Mouse (Mus musculus) erythroblast, embryonic 14.5 days (primary cell): ENCODE measurements around the gene Ppie. TPM values are rescaled to one million over a fixed set of nuclear protein-coding genes. Genes with fewer than 3 reads are reported as not detected.

ENCODE experiments used
- H3K27me3 ChIP-seq: 2 replicates; pipeline ENCODE4 v1.6.1; 2012; ENCODE audit warnings: inconsistent platforms; ENCODE audit not compliant: control insufficient read depth
- H3K36me3 ChIP-seq: 2 replicates; pipeline ENCODE4 v1.6.1; 2012; ENCODE audit warnings: mild to moderate bottlenecking, inconsistent platforms; ENCODE audit not compliant: control insufficient read depth
- H3K4me1 ChIP-seq: 2 replicates; pipeline ENCODE4 v1.6.1; 2012; ENCODE audit warnings: inconsistent platforms; ENCODE audit not compliant: control insufficient read depth
- H3K4me3 ChIP-seq: replicated peaks from 2 replicates; pipeline ENCODE3; 2012; ENCODE audit warnings: moderate library complexity, mild to moderate bottlenecking, inconsistent platforms
- H3K9me3 ChIP-seq: 2 replicates; pipeline ENCODE4 v1.6.1; 2012; ENCODE audit warnings: low read length, inconsistent platforms, mixed read lengths; ENCODE audit not compliant: control insufficient read depth
- GATA1 ChIP-seq: IDR thresholded peaks from 2 replicates; pipeline ENCODE4 v1.6.1; 2012; ENCODE audit warnings: low read length, inconsistent platforms, mixed read lengths
- TAL1 ChIP-seq: IDR thresholded peaks from 3 replicates; pipeline ENCODE4 v1.6.1; 2012; ENCODE audit warnings: low read length, inconsistent platforms, mixed read lengths
- polyA plus RNA-seq: library from polyadenylated mRNA; stranded (reverse); fragments of >175 nt; gene quantifications from 2 replicates; pipeline ENCODE4 v1.2.3, GENCODE M21; 2012

The Ppie gene
- polyA plus RNA-seq, 1 experiment: 0.44 TPM

DNA sequence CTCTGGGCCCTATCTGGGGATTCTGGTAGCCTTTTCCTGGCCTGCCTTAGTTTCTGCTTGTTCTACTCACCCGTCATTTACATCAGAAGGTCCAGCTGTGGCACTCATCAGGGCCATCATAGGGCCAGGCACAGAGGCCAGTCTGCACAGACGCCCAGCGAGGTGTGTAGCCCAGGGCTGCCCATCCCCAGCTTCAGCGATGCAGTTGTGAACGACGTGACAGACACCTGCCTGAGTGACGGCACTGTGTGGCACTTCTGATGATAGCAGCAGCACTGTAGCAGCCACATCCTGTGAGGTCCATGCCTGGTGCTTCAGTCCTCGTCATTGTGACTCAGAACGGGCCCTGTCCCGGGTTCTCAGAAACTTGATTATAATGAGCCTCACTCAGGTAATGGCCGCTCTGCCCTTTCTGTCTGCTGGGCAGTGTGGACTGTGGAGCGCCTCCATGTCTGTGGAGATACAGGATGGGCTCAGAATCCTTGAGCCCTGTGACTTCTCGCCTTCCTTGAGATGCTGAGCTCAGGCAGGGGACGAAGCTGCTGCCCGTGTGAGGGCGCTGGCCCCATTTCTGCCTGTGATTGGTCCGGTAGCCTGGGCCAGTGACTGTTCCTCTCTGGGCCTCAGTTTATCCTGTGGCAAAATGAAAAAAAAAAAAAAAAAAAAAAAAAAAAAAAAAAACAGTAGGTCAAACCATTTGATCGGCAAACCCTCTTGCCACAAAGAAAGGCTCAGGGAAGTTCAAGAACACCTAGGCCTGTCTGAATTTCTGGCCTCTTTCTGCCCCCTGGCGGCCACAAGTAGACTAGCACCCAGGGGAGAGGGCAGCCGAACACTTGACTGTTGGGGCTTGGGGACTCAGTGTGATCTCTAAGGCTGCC, 57.2 kb downstream of the Ppie start:
- no peak for TF ChIP-seq GATA1
- Histone ChIP-seq H3K27me3 (peaks cover 6% of the 10 kb centered on the region), H3K9me3 (no peaks in the 10 kb centered on the region), H3K4me1 (peaks cover 13% of the 10 kb centered on the region), H3K4me3 (no peak overlapping the region), H3K36me3 (no peaks in the 10 kb centered on the region)

GRCm38 (mm10) chr4:123080791-123081190, 59.0 kb downstream of the Ppie start:
- H3K4me1 ChIP-seq: peaks cover 13% of the 10 kb centered on the region
- TF ChIP-seq GATA1 (no peak), TAL1 (no peak)
- H3K4me3 ChIP-seq: no peak overlapping the region
- no peaks in the 10 kb centered on the region for H3K36me3 ChIP-seq
- no peaks in the 10 kb centered on the region for H3K9me3 ChIP-seq
- peaks cover 6% of the 10 kb centered on the region for H3K27me3 ChIP-seq

DNA sequence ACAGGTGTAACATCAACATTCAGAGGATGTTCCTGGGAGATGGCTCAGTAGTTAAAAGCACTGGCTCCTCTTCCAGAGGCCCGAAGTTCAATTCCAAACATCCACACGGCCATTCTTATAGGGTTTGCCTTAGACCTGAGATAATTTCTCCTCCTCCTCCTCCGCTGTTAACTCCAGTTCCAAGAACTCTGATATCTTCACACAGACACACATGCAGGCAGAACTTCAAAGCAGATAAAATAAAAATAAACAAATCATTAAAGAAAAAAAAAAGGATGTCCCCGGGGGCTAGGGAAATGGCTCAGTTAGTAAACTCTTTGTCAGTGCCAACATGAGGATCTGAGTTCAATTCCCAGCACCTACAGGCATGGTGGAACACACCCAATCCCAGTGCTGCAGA, 61.5 kb downstream of the Ppie start:
- no peak overlapping the region for H3K4me3 ChIP-seq
- no peak for TF ChIP-seq GATA1
- TF ChIP-seq TAL1: no peak

More for the DNA sequence above, 61.5 kb downstream of the Ppie start:
- H3K4me1 ChIP-seq: peaks cover 13% of the 10 kb centered on the region
- peaks cover 10% of the 10 kb centered on the region for H3K27me3 ChIP-seq
- H3K36me3 ChIP-seq: no peaks in the 10 kb centered on the region
- no peaks in the 10 kb centered on the region for H3K9me3 ChIP-seq

Other genes with a start within 250 kb of the Ppie start
- not detected in 2 replicates for gene Mfsd2a, start 178.8 kb downstream of the Ppie start, polyA plus RNA-seq
- 0.02 TPM in 1 of 2 replicates, not detected in the other for gene Mycl, start 144.3 kb downstream of the Ppie start, polyA plus RNA-seq
- 0.04 TPM in 1 of 2 replicates, not detected in the other for gene Trit1, start 123.4 kb downstream of the Ppie start, polyA plus RNA-seq
- not detected in 2 replicates for gene Bmp8b, start 34.8 kb downstream of the Ppie start, polyA plus RNA-seq
- not detected in 2 replicates for gene Oxct2b, start 23.7 kb downstream of the Ppie start, polyA plus RNA-seq
- gene Hpcal4, start 43.3 kb upstream of the Ppie start, polyA plus RNA-seq: not detected in 2 replicates
- gene Nt5c1a, start 61.6 kb upstream of the Ppie start, polyA plus RNA-seq: not detected in 2 replicates
- not detected in 2 replicates for gene Heyl, start 93.6 kb upstream of the Ppie start, polyA plus RNA-seq
- gene Pabpc4, start 122.4 kb upstream of the Ppie start, polyA plus RNA-seq: 693 and 748 TPM in 2 replicates
- gene Oxct2a, start 183.7 kb upstream of the Ppie start, polyA plus RNA-seq: not detected in 2 replicates
- not detected in 2 replicates for gene Bmp8a, start 203.3 kb upstream of the Ppie start, polyA plus RNA-seq